Mouse (Mus musculus) frontal cortex, postnatal 10 days (tissue): Measurements from ENCODE around the gene Lpar1.

ENCODE experiments used
- DNase-seq, 2 experiments: peaks; one replicate each; pipeline ENCODE4 v3.0.0; 2022; ENCODE audit warnings: low spot score in 2 of 2, mixed read lengths in 1 of 2

Lpar1 gene

GRCm38 (mm10) chr4:58506539-58507527 is 46.9 kb downstream of the Lpar1 start:
- no peak for DNase-seq

GRCm38 (mm10) chr4:58504250-58504649 is 49.4 kb downstream of the Lpar1 start:
- no peak for DNase-seq

- no peak for DNase-seq
Measured at GRCm38 (mm10) chr4:58501012-58501777, 52.5 kb downstream of the Lpar1 start.

GRCm38 (mm10) chr4:58499831-58500230 is 53.9 kb downstream of the Lpar1 start:
- no peak for DNase-seq

- no peak for DNase-seq
Measured at GRCm38 (mm10) chr4:58499241-58499640, 54.5 kb downstream of the Lpar1 start.

GRCm38 (mm10) chr4:58498734-58499133 is 55.0 kb downstream of the Lpar1 start:
- DNase-seq = no peak

GRCm38 (mm10) chr4:58497284-58497683 is 56.4 kb downstream of the Lpar1 start:
- DNase-seq = no peak

GRCm38 (mm10) chr4:58496743-58497142 is 57.0 kb downstream of the Lpar1 start:
- no peak for DNase-seq

GRCm38 (mm10) chr4:58491742-58492141 is 62.0 kb downstream of the Lpar1 start:
- no peak for DNase-seq

GRCm38 (mm10) chr4:58490374-58490773 is 63.3 kb downstream of the Lpar1 start:
- no peak for DNase-seq

GRCm38 (mm10) chr4:58478564-58478963 is 75.1 kb downstream of the Lpar1 start:
- DNase-seq = no peak

GRCm38 (mm10) chr4:58477691-58478090 is 76.0 kb downstream of the Lpar1 start:
- no peak for DNase-seq

GRCm38 (mm10) chr4:58471203-58471910 is 82.3 kb downstream of the Lpar1 start:
- no peak for DNase-seq

GRCm38 (mm10) chr4:58469651-58470592 is 83.8 kb downstream of the Lpar1 start:
- no peak for DNase-seq

GRCm38 (mm10) chr4:58469035-58469434 is 84.7 kb downstream of the Lpar1 start:
- DNase-seq = no peak

- no peak for DNase-seq
Measured at GRCm38 (mm10) chr4:58465586-58465985, 88.1 kb downstream of the Lpar1 start.

GRCm38 (mm10) chr4:58464390-58465164 is 89.1 kb downstream of the Lpar1 start:
- peak in 1 of 2 experiments; percentile 19 for DNase-seq

GRCm38 (mm10) chr4:58462990-58463389 is 90.7 kb downstream of the Lpar1 start:
- no peak for DNase-seq

- DNase-seq = no peak
Measured at GRCm38 (mm10) chr4:58462586-58462985, 91.1 kb downstream of the Lpar1 start.

- DNase-seq = no peak
Measured at GRCm38 (mm10) chr4:58453334-58453733, 100.4 kb downstream of the Lpar1 start.
